Mouse (Mus musculus) lung, postnatal 10 days (tissue): ENCODE measurements around the gene Egfl8.
A peak's percentile ranks its signal among the peaks of the same experiment; 100 is the strongest.

ENCODE experiments used
- DNase-seq: peaks from one replicate; pipeline ENCODE4 v3.0.0; 2021

Egfl8 gene

DNA sequence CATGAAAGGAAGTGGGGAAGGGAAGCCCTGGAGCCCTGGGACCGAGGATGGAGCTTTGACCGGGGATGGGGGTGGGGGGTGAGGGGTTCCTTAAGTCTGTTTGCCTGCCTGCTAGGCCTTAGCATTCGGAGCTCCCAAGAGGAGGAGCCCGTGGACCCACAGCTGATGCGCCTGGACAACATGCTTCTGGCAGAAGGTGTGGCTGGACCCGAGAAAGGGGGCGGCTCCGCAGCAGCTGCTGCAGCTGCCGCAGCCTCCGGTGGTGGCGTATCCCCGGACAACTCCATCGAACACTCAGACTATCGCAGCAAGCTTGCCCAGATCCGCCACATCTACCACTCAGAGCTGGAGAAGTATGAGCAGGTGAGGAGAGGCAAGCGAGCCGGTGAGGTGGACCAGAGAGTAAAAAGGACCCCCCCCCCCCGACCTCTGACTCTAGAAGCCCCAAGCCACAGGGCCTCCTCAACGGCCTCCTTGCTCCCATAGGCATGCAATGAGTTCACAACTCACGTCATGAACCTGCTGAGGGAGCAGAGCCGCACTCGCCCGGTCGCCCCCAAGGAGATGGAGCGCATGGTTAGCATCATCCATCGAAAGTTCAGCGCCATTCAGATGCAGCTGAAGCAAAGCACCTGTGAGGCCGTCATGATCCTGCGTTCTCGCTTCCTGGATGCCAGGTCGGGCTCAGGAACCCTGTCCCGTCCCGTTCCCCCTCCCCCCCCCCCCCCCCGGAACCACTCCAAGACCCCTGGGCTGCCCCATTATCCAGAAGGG, 21.8 kb downstream of the Egfl8 start:
- DNase-seq = peak; percentile 70

DNA sequence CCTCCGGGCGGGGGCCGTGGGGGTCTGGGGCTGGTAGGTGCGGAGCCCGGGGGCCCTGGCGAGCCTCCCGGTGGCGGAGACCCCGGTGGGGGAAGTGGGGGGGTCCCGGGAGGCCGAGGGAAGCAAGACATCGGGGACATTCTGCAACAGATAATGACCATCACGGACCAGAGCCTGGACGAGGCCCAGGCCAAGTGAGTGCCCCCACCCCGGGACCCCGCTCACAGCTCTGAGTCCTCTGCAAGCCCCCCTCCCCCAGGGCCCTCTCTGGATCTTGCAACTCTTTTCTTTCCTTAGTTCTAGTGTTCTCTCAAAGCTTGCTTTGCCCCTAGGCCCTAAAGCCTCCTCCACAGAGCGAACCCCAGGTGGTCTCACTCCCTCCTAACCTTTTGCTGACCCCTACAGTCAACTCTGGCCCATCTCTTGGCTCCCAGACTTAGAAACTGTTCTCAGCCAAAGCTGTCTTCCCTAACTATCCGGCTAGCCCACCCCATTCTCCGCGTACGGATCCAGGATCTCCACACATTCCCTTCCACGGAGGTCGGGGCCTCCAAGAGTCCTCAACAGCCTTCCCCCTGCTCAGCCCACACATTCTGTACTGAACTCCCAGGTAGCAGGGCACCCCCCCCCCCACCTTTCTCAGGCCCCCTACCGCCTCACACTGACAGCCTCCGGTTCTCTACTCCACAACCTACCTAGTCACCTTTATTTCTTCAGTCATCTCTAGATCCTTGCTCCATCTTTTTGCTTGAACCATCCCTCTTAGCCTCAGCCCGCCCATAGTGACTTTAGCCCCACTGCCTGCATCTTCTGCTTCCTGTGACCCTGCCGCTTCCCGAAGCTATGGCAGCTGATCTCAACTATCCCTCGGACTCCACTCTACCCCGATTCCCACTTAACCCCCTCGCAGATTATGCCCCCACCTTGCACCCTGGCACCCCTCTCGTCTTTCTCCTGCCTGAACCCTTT, 22.9 kb downstream of the Egfl8 start:
- peak; percentile 61 for DNase-seq

DNA sequence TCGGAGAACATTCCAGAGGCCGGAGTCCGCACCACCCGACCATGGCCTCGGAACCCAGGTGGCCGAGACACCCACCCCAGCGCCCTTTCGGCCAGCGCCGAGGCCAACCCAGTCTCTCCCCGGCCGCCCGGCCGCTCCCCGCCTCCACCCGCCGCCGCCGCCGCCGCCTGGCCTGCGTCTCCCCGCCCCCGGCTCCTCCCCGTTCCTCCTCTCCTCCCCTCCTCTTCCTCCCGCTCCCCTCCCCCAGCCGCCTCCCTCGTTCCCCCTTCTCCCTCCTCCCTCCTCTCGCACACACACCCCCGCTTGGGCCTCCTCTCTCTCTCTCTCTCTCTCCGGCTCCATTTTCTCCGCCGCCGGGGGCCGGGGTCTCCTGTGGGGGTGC, 23.8 kb downstream of the Egfl8 start:
- peak; percentile 96 for DNase-seq

DNA sequence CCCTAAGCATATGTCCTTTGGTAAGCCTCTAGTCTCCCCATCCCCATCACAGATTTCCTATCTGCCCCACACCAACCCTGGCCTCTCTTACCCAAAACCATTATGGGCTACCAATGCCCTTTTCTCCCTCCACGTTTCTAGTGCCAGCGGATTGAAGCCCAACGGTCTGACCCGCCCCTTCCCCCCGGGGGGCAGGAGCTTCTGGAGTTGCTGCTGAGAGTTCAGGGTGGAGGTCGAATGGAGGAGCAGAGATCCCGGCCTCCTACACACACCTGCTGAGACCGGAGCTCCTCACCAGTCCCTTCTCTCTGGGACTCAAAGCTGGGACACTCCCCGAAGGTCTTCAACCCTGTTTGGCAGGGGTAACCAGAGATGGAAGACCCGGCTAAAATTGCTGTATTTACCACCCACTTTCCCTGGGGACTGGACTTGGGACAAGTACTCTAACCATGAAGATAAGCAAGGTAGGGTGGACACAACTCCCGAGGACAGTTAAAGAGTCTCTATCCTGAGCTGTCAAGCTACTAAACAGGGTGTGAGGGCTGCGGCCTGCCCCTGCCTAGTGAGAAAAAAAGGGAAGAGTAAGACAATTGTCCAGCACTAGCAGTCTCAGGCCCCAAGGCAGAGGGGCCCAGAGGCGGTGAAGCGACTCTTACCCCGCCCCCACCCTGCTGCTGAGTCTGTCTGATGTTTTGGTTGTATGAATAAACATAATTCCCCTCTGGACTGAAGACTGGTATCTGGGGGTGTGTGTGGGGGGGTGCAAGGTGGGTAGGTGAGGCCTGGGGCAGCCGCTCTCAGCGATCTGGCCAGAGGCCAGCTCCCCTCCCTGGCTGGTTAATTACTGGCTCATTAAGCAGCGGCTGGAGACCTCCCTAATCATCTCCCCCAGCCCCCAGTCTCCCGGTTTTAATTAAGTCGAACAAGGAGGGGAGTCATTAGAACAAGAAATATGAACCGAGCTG, 24.5 kb downstream of the Egfl8 start, which contains the start of gene Pbx2:
Gene Pbx2 (plus strand): TSS at position 238 of the 965 bp plus-strand sequence.
- peak; percentile 49 for DNase-seq

DNA sequence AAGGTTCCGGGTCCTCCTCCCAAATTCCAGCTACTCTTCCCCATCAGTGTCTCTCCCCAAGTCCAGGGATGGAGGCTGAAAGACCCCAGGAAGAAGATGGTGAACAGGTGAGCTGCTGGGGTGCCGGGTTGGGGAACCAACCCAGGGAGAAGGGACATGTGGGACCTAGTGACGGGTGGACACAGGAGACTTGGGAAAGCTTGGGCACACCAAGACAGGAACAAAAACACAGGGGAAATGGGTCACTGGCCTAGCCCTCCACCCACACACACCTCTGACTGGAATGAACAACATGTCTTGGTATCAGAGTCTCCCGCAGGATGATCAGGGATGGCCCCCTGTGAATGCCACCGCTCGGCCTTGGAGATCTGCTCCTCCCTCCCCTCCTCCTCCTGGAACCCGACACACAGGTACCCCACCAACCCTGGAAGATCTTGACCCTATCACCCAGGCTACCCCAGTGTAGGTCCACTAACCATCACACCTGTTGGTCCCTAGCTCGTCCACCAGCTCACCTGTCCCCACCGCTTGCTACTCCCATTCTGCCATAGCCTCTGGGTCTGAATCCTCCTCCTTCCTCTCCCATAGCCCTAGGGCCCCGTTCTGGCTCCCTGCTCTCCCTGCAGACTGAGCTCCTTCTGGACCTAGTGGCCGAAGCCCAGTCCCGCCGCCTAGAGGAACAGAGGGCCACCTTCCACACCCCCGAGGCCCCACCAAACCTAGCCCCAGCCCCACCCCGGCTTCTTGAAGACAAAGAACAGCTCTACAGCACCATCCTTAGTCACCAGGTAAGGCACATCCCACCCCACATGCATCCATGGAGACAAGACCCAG, 25.4 kb downstream of the Egfl8 start:
- no peak for DNase-seq

DNA sequence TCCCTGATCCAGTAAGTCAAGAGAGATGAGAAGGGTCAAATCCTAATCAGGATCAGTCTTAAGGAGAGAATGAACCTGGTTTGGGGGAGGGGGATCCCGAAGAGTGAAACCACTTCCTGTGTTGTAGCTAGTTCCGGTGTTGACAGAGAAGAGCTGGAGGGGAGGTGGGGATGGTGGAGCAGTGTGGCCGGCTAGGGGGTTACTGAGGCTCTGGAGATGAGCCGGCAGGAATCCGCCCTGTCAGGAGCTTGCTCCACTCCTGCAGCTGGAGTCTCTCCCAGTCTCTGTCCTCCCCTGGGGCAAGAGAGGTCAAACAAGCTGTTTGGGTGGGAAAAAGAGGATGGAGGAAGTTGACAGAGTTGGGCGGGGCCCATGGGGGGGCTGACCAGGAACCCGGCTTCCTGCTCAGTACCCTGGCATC, 26.1 kb downstream of the Egfl8 start, which contains the start of gene Gpsm3:
Gene Gpsm3 (plus strand): TSS at position 126 of the 421 bp plus-strand sequence.
- DNase-seq = peak; percentile 88

DNA sequence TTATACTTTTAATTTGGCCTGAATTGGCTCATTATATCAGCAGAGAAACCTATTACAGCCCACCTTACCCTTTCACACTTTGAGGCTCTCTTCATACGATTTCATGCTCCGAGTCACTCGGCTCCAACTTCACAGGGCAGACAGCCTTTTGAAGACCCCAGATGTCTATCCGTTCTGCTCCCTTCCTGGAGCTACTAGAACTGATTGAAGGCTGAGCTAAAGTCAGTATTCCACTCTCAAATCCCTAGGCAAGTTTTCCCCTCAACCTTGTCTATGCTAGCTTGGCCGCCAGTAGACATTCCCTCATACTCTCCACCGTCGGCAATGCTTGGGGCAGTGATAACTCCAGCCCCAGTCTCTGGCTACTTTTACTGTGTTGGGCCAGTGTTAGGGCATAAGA, 26.6 kb downstream of the Egfl8 start:
- no peak for DNase-seq

DNA sequence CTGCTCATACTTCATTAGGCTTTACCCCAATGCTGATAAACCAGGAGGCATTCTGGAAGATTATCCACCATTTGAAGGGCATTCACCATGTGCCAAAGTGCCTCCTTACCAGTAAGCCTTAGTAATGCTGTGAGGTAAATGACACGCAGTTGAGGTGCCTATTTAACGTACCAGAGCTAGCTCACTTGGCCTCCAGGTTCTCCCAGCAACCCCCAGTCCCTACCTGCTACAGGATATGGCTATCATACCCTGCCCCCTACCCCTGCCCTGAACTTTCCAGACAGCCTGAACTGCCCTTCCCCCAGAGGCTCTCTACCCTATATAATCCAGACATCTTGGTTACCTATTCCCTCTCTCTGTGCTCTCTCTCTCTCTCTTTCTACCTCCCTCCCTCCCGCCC, 27.0 kb downstream of the Egfl8 start:
- DNase-seq = no peak

DNA sequence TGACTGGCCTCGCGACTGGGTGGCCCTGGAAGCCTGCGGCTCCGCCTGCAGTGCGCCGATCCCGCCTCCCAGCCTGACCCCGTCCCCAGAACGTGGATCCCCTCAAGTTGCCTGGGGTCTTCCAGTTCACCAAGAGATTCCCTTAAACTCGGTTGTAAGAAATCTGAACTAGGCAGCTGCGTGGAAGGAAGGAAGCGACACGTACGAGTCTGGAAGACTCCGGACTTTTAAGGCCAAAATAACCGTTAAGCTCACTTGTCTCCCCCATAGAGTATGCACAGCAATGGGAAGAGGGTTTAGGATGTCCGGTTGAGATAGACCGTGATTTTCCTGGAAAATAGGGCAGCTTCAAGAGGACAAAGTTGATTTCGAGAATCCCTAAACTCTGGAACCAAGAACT, 28.0 kb downstream of the Egfl8 start:
- no peak for DNase-seq

DNA sequence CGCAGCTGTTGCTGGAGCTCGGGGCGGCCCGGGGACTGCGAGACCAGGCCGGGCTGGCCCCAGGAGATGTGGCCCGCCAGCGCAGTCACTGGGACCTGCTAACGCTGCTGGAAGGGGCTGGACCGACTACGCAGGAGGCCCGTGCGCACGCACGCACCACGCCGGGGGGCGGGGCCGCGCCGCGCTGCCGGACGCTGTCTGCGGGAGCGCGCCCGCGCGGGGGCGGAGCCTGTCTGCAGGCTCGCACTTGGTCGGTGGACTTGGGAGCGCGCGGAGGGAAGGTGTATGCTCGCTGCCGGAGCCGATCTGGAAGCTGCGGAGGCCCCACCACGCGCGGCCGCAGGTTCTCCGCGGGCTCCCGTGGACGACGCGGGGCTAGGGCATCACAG, 28.4 kb downstream of the Egfl8 start:
- DNase-seq = peak; percentile 97

DNA sequence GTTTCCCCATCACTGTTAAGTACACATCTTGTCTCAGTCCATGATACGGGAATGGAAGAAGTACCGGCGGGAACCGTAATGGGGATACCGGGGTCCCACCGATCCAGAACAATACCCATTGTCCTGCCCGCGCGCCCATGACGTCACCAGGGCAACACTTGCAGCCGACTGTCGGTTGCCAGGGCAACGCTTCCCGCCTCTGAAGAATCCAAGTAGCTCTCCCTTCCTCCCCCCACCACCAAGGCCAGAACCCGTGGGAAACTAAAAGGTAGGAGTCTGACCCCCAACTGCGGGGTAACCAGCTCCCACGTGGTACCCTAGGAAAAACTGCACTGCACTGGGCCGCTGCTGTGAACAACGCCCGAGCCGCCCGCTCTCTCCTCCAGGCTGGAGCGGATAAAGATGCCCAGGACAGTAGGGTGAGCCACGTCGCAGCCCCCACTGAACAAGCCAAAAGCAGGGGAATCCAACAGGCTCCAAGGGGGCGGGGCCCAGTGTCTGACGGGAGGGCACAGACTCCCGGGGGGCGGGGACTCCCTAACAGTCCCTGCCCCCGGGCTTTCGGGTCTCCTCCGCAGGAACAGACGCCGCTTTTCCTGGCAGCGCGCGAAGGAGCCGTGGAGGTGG, 28.9 kb downstream of the Egfl8 start:
- peak; percentile 94 for DNase-seq

DNA sequence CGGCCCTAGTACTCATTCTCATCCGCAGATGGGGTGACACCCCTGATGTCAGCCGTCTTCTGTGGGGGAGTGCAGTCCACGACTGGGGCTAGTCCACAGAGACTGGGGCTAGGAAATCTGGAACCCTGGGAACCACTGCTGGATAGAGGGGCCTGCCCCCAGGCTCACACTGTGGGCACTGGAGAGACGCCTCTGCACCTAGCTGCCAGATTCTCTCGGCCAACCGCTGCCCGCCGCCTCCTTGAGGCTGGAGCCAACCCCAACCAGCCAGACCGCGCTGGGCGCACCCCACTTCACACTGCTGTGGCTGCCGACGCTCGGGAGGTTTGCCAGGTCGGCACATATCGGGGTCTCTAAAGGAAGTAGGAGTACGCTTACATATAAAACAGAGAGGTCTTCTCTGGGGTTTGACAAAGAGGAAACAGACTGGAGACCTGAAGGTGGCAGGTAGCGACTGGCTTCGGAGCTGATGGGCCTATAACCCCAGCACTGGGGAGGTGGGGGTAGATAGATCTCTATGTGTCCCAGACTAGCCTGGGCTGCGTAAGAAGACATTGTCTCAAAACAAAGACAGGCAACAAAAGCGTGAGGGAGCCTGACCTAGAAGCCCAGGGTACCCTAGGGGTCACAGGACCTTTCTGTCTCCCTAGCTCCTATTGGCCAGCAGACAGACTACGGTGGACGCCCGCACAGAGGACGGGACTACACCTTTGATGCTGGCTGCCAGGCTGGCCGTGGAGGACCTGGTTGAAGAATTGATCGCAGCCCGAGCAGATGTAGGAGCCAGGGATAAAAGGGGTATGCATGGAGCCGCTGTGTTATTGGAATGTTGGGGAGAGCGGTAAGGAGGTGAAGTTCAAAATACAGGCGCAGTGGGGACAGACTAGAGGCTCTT, 29.6 kb downstream of the Egfl8 start:
- DNase-seq = no peak

DNA sequence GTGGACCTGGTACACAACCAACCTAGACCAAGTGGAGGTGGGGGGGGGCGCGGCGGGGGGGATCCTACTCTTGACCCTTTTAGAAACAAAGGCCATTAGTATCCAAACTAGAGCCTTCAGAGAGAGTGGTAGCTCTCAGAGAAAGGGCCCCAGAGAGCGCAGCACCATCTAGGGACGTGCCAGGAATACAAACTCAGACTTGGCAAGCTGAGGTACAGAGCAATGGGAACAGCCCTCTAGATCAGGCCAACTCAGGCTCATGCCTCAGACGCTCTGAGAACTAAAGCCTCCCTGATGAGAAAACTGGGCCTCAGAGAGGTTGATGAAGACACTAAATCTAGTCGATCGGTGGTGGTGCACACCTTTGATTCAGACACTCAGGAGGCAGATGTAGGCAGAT, 30.6 kb downstream of the Egfl8 start:
- DNase-seq = no peak

DNA sequence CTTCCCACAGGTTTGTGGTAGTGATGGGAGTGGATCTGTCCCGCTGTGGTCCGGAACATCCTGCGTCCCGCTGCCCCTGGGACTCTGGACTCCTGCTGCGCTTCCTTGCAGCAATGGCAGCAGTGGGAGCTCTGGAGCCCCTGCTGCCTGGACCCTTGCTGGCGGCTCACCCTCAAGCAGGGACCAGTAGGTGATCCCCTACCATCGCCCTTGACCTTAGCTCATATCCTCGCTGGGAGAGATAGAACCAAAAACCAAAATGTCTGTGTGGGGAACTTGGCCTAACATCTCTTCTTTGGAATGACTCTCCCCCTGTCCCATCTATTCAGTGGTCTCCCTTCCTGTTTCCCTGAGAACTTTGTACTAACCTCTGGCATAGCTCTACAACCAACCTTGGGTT, 32.0 kb downstream of the Egfl8 start:
- no peak for DNase-seq

DNA sequence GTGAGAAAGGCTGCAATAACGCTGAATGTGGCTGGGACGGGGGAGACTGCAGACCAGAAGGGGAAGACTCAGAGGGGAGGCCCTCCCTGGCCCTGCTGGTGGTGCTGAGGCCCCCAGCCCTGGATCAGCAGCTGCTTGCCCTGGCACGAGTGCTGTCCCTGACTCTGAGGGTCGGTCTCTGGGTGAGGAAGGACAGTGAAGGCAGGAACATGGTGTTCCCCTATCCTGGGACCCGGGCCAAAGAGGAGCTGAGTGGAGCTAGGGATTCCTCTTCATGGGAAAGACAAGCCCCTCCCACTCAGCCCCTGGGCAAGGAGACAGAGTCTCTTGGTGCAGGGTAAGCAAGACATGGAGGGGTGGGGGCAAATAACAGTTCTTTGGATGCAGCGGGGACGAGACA, 32.4 kb downstream of the Egfl8 start:
- peak; percentile 65 for DNase-seq

DNA sequence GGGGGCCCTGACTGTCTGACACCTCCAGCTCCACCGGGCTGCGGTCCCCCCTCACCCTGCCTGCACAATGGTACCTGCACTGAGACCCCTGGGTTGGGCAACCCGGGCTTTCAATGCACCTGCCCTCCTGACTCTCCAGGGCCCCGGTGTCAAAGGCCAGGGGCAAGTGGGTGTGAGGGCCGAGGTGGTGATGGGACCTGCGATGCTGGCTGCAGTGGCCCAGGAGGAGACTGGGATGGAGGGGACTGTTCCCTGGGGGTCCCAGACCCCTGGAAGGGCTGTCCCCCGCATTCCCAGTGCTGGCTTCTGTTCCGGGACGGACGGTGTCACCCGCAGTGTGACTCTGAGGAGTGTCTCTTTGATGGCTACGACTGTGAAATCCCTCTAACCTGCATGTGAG, 33.2 kb downstream of the Egfl8 start:
- DNase-seq = no peak

DNA sequence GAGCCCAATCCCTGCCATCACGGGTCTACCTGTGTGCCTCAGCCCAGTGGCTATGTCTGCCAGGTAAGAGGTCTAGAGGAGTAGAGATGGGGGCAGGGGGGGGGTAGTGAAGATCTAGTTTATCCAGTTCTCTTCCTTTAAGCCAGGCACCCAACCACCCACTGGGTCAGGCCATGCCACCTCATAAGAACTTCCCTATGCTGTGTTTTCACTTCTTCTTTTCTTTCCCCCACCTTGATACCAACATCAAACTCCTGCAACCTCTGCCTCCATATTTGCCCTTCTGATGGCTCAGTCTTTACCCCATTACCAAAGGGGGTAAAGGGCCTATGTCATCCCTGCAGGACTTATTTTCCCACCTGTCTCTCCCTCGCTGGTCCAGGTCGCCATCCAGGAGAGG, 37.7 kb downstream of the Egfl8 start:
- DNase-seq = no peak

DNA sequence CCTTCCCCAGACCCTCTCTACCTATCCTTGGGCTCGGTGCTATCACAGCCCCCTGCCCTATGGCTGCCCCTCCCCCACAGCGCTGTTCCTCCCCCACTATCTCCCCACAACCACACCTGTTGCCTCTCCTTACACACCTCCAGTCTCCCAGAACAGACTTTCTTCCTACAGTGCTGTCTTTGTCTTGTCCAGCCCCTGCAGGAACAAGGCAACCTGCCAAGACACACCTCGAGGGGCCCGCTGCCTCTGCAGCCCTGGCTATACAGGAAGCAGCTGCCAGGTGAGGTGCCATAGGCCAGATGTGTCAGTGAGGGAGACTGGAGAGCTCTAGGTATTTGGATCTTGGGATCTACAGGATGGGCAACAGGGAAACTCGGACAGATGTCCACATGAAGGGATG, 39.2 kb downstream of the Egfl8 start:
- DNase-seq = no peak

DNA sequence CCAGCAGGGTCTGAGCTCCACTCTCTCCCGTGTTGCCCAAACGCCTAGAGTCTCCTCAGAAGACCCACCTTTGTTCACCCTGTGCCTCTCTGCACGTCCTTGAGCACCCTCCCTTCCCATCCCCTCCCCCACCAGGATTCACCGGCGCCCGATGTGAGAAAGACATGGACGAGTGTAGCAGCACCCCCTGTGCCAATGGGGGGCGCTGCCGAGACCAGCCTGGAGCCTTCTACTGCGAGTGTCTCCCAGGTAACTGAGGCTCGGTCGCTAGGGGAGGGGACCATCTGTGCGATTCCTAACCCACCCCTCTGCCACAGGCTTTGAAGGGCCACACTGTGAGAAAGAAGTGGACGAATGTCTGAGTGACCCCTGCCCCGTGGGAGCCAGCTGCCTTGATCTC, 43.4 kb downstream of the Egfl8 start:
- DNase-seq = peak; percentile 35

DNA sequence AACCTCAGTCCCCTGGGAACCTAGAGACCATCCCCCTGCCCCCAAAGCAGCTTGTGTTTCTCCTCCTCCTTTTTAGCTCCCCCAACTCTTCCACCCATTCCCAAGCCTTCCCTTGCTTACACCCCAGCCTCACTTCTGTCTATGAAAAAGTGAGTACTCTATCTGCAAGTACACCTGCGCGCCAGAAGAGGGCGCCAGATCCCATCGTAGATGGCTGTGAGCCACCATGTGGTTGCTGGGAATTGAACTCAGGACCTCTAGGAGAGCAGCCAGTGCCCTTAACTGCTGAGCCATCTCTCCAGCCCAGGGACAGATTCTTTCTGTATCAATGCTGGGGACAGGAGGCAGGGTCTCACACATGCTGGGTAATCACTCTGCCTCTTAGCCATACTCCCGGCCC, 43.9 kb downstream of the Egfl8 start:
- no peak for DNase-seq
